Mouse (Mus musculus): ENCODE results near the gene Cir1. TPM values are rescaled to one million over a fixed set of nuclear protein-coding genes. Genes with fewer than 3 reads are reported as not detected.

Cir1 gene
- 24.1 and 25.4 TPM in 2 replicates for polyA plus RNA-seq (2012; ENCODE audit: insufficient read depth, insufficient read length, missing spikeins)

DNA sequence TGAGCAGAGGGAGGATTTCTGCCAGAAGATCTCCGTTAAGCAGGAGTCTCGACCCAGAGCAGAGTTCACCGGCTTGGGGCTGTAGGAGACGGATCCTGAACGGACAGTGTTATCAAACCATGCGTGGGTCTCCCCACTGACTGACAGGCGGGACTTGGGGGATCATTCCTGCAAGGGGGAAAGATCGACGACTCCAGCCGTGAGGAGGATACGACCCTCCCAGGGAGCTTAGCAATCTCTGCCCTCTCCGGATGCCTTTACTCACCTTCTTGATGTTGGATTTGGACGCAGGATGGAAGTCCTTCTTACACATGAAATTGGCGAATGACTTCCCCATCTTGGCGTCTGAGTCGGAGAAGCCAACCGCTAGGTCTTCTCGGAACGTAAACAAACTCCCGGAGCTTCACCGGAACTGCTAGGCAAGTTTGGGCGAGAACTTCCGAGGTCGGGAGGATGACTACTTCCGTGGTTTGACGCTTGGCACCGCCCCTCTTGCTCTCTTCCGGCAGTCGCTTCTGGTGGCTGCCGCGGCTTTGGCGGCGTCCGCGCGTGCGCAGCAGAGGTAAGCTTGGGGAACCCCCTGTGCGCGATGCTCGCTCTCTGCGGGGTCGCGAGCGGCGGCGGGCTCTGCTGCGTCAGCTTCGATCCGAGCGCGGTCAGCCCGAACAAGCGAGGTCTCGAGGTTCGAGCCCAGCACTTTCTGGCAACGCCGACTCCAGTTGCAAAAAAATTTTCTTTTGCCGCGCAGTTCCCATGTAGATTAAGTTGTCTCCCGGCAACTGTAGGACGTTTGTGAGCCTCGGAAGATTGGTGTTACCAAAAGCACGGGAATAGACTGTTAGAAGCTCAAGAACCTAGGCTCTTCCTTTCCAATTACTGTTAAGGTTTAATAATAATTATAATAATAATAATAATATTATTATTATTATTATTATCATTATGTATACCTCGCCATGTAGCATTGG is at the start of gene Cir1, which contains the start of gene Scrn3:
Cir1 (minus strand) TSS at position 550 of the 965 bp plus-strand sequence.
Scrn3 (plus strand) TSS at position 450 of the 965 bp plus-strand sequence.
- peak within 1 kb of the TSS; percentile 96 for H3K4me3 ChIP-seq (ENCODE audit: insufficient read depth, low read length)
- TF ChIP-seq POLR2A (IDR thresholded peaks at IDR 0.05; ENCODE audit: borderline replicate concordance, low read depth, low read length): peak; percentile 84
- TF ChIP-seq CTCF (IDR thresholded peaks at IDR 0.05; ENCODE audit: low read depth, low read length): no peak
- H3K27ac ChIP-seq (ENCODE audit: insufficient read depth, low read depth, low read length): peak within 1 kb of the TSS; percentile 87
- H3K4me1 ChIP-seq (ENCODE audit: control insufficient read depth, insufficient read depth, low read length): peaks cover 12% of the 10 kb centered on the region

- Histone ChIP-seq H3K4me3 (ENCODE audit: insufficient read depth, low read length) (no peak overlapping the region), H3K27ac (ENCODE audit: insufficient read depth, low read depth, low read length) (no peak overlapping the region), H3K4me1 (ENCODE audit: control insufficient read depth, insufficient read depth, low read length) (no peaks in the 10 kb centered on the region)
- TF ChIP-seq POLR2A (IDR thresholded peaks at IDR 0.05; ENCODE audit: borderline replicate concordance, low read depth, low read length) (no peak), CTCF (IDR thresholded peaks at IDR 0.05; ENCODE audit: low read depth, low read length) (no peak)
Observed at GRCm38 (mm10) chr2:73360536-73360935, 48.0 kb upstream of the Cir1 start.

DNA sequence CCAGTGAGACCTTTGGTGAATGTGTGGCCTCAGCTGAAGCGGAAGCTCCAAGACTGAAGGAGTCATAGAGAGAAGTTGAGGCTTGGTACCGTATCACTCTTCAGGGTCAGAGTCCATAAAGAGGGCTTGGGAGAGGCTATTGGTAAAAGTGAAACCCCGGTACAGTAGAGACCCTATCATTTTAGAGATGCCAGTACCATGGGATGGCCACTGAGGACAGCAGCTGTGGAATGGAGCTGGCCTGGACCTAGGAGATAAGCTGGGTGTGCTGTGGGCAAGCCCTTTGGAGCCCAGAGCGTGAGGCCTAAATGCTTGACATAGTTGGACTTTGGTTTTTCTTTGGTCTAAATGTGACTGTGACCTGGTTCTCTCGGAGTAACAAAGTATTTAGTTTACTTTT is 47.4 kb upstream of the Cir1 start:
- no peak for TF ChIP-seq POLR2A (IDR thresholded peaks at IDR 0.05; ENCODE audit: borderline replicate concordance, low read depth, low read length)
- no peak for TF ChIP-seq CTCF (IDR thresholded peaks at IDR 0.05; ENCODE audit: low read depth, low read length)
- Histone ChIP-seq H3K27ac (ENCODE audit: insufficient read depth, low read depth, low read length) (no peak overlapping the region), H3K4me3 (ENCODE audit: insufficient read depth, low read length) (no peak overlapping the region), H3K4me1 (ENCODE audit: control insufficient read depth, insufficient read depth, low read length) (no peaks in the 10 kb centered on the region)

DNA sequence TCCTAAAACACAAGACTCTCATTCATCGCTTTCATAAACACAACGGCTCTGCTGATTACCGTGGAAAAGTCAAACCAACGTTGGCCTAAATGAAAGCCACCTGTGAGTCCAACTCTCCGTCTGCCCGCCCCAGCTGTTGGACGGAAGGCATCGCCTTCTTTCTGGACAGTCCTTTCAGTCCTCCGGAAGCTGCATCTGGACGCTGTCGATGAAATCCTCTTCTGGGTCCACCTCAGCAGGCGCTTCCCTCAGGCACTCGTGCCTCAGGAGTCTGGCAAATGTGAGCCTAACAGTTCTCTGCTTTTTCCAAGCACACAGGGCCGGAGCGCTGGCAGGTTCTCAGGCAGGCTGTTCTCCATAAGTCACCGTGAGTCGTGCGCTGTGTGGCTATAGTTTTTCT is 44.5 kb upstream of the Cir1 start:
- Histone ChIP-seq H3K27ac (ENCODE audit: insufficient read depth, low read depth, low read length) (no peak overlapping the region), H3K4me1 (ENCODE audit: control insufficient read depth, insufficient read depth, low read length) (no peaks in the 10 kb centered on the region), H3K4me3 (ENCODE audit: insufficient read depth, low read length) (no peak overlapping the region)
- TF ChIP-seq POLR2A (IDR thresholded peaks at IDR 0.05; ENCODE audit: borderline replicate concordance, low read depth, low read length) (no peak), CTCF (IDR thresholded peaks at IDR 0.05; ENCODE audit: low read depth, low read length) (no peak)

- Histone ChIP-seq H3K4me3 (ENCODE audit: insufficient read depth, low read length) (no peak overlapping the region), H3K27ac (ENCODE audit: insufficient read depth, low read depth, low read length) (no peak overlapping the region), H3K4me1 (ENCODE audit: control insufficient read depth, insufficient read depth, low read length) (no peaks in the 10 kb centered on the region)
- TF ChIP-seq CTCF (IDR thresholded peaks at IDR 0.05; ENCODE audit: low read depth, low read length) (no peak), POLR2A (IDR thresholded peaks at IDR 0.05; ENCODE audit: borderline replicate concordance, low read depth, low read length) (no peak)
Observed at GRCm38 (mm10) chr2:73351927-73352374, 39.5 kb upstream of the Cir1 start.

DNA sequence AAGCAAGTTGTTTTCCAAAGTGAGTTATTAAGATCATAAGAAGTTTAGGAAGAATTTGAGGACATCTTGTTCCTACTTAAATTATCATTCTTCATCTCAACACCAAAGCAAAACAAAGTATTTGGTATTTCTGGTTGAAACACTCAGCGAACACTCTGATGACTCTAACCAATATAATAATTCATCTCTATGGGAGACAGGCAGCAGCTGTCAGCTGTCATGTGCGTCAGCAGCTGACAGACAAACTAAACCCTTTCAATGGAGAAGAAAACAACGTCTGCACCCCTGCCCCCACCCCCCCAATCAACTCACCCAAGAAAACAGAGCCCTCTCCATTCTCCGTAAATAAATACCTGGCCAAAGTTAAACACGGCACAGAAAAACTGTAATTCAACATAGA is 39.0 kb upstream of the Cir1 start:
- Histone ChIP-seq H3K4me3 (ENCODE audit: insufficient read depth, low read length) (no peak overlapping the region), H3K4me1 (ENCODE audit: control insufficient read depth, insufficient read depth, low read length) (no peaks in the 10 kb centered on the region), H3K27ac (ENCODE audit: insufficient read depth, low read depth, low read length) (no peak overlapping the region)
- no peak for TF ChIP-seq POLR2A (IDR thresholded peaks at IDR 0.05; ENCODE audit: borderline replicate concordance, low read depth, low read length)

- TF ChIP-seq POLR2A (IDR thresholded peaks at IDR 0.05; ENCODE audit: borderline replicate concordance, low read depth, low read length): no peak
- Histone ChIP-seq H3K4me1 (ENCODE audit: control insufficient read depth, insufficient read depth, low read length) (no peaks in the 10 kb centered on the region), H3K4me3 (ENCODE audit: insufficient read depth, low read length) (no peak overlapping the region), H3K27ac (ENCODE audit: insufficient read depth, low read depth, low read length) (no peak overlapping the region)
Observed at GRCm38 (mm10) chr2:73348221-73348620, 35.7 kb upstream of the Cir1 start.

- no peaks in the 10 kb centered on the region for H3K4me1 ChIP-seq (ENCODE audit: control insufficient read depth, insufficient read depth, low read length)
- TF ChIP-seq POLR2A (IDR thresholded peaks at IDR 0.05; ENCODE audit: borderline replicate concordance, low read depth, low read length): no peak
- TF ChIP-seq CTCF (IDR thresholded peaks at IDR 0.05; ENCODE audit: low read depth, low read length): no peak
- H3K4me3 ChIP-seq (ENCODE audit: insufficient read depth, low read length): no peak overlapping the region
- H3K27ac ChIP-seq (ENCODE audit: insufficient read depth, low read depth, low read length): no peak overlapping the region
Observed at GRCm38 (mm10) chr2:73347766-73348165, 35.3 kb upstream of the Cir1 start.

- no peak overlapping the region for H3K4me3 ChIP-seq (ENCODE audit: insufficient read depth, low read length)
- TF ChIP-seq POLR2A (IDR thresholded peaks at IDR 0.05; ENCODE audit: borderline replicate concordance, low read depth, low read length) (no peak), CTCF (IDR thresholded peaks at IDR 0.05; ENCODE audit: low read depth, low read length) (no peak)
Observed at GRCm38 (mm10) chr2:73347136-73347535, 34.6 kb upstream of the Cir1 start.

More at GRCm38 (mm10) chr2:73347136-73347535, 34.6 kb upstream of the Cir1 start:
- Histone ChIP-seq H3K27ac (ENCODE audit: insufficient read depth, low read depth, low read length) (no peak overlapping the region), H3K4me1 (ENCODE audit: control insufficient read depth, insufficient read depth, low read length) (no peaks in the 10 kb centered on the region)

Measured in bone marrow macrophage, adult 2 months (primary cell).